Mouse (Mus musculus) embryo, embryonic 11 days (tissue): ENCODE measurements around the gene Fip1l1.

Source experiments
- DNase-seq: peaks from one replicate; pipeline ENCODE4 v3.0.0-alpha.2; 2015

Gene Fip1l1

DNA sequence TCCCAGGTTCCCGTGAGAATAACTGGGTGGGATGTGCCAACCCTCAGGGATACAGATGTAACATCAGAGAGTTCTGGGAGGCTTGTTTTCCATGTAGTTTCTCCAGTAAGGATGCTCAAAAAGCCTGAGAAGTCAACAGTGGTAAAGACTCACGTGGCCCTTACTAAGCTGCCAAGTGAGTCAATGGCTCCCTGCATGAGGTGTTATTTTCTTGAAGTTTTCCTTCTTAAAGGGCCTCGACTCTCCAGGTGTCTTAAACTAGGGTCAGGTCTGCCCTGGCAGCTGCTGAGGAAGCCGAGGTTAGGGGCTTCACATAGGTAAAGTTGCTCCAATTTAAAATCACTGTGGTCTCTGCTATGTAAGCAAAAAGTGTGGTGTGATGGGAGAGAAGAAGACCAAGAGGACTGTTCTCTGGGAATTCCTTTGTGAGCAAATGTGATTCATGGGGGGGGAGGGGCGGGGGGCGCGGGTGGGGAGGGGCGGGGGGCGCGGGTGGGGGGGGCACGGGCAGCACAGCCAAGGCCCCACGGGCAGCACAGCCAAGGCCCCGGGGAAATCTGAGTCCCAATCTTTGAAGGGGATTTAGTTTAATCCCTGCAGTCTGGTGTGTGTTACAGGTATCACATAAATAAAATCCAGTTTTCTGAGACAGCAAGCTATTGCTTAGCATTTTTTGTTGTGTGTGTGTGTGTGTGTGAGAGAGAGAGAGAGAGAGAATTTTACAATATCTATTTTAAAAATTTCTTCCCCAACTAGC, 82.7 kb downstream of the Fip1l1 start:
- DNase-seq, result no peak

DNA sequence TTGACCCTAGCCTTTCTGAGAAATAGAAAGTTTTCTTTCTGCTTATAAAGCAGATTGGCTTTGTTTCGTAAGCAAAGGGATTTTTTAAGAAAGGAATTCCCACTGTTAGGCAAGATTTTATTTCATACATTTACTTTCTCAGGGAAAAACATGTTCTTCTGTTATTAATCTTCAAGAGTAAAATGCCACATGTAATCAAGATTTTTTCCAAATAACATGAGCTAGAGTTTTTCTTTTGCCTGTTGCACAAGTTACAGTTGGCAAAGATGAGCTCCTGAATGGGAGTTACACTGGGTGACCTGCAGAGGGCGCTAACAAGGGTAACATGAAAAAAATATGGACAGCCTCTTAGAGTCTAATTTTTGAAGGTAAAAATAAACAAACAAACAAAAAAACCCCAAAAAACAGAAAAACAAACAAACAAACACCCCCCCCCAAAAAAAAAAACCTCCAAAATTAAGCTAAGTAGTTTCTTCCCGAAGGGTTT, 83.4 kb downstream of the Fip1l1 start:
- DNase-seq, result no peak

DNA sequence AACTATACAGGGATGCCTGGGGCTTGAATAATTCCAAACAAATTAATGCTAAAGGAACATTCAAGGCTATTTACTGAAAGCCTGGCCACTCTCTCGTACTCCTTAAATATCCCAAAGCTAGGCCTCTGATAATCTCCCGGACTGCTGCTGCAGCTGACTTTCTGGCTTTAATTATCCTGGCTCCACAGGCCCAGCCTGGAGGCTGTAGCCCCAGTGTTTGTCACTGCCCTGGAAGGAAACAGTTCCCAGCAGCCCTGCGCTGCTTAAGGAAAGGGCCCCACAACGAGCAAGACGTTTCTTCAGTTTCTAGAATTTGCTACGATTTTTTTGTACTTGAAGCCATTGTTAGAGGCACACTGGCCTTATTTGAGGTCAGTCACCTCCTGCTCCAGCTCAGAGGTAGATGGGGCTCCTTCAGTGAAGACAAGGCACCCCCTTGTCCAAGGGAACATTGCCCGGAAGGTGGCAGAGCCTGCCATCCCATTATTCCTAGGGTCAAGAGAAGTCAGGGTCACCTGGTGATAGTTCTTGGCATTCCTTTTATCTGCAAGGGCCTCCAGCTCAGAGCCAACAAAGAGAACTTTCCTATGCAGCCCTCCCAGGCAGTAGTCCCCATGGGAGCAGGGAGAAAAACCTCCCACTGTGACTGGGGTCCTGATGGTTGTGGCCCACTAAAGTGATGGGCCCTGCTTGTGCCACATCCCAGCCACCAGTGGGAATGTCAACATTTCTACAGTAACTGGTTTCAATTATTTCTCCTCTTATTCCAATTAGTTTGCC, 86.6 kb downstream of the Fip1l1 start:
- peak; percentile 65 for DNase-seq

DNA sequence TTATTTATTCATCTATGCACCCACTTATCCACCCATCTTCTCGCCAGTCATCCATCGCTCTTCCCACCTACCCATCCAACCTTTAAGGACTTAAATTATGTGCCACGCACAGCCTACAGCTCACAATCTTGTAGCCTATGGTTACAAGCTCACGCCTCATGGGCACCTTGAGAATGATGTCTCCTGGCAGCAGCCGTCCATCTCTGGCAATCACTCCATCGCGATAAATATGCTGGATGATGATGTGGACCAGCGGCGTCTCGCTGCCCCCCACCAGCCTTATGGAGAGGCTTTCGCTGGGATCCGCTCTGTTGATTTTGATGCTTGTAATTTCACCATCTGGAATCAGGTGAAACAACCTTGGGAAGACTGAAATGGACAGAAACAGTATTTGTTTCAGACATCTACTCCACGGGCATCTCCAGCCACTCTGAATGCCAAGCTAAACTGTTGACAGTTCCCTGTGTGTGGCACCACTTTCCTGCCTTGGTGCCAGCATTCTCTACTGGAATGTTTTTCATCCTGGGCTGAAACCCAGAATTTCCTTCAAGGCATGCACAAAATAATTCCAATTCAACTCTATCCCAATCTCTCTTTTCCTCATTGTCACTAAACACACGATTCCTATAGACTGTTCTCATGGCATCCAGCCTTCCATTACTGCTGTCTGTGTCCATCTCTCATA, 88.2 kb downstream of the Fip1l1 start:
- DNase-seq, result no peak

DNA sequence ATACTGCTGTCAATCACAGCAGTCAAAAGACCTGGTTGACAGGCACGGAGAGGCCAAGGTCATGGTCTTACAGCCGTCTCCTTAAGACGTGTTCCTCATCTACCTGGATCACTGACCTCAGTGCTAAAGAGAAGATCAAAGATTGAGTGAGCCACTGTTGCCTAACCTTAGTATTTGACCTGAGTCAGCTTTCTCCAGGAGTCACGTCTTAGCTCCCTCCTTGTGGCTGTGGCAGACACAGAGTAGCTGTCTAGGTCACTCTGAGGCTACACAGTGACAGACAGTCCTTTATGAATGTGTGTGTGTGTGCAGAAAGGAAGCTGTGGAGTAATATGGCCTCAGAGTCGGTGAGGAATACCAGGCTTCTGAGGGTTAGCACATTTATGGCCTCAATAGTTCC, 89.1 kb downstream of the Fip1l1 start:
- no peak for DNase-seq

DNA sequence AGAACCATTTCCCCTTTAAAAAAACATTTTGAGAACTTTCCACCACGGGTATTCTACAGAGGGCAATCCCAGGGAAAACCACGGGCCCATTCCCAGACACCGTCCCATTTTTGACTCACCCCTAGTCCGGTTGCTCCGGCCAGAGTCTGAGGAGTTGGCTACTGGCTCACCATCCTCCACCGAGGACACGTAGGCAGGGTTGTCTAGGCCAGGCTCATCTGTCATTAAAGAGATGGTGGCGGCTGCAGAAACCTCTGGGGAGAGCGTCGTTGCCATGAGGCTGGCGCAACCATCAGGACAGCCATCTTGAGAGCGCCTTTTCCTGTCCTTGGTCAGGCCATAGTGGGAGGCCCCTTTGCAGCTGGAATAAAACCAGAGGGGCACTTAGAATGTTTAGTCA, 92.8 kb downstream of the Fip1l1 start:
- no peak for DNase-seq

DNA sequence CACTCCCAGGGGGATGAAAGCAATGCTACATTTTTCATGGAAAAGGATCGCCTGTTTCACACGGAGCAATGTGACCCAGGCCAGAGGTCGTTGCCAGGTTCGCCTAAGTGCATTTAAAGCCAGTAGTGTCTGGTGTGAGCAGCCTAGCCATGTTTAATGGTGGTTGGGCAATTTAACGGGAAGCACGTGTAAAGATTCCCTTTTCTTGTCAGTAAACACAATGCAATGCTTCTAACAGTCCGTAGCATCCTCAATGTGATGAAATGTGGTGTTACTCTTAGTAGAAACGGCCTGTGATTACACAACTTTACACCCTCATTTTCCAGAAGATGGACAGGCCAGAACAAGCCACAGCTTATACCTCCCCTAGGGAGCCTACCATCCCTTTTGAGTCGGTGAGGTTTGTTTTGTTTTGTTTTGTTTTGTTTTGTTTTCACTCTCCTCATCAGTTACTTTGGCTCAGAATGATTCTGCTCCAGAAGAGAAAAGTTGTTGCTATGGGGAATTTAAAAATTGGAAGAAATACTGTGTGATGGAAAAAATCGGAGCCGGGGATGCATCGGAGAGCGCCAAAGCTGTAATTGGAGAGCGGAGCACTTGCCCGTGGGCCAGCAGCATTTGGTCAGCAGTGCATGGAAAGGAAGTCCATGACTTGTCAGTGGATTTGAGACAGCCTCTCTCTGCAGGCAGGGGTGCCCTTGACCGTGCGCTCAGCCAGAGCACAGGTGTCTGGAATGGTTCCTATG, 97.3 kb downstream of the Fip1l1 start:
- peak; percentile 54 for DNase-seq

DNA sequence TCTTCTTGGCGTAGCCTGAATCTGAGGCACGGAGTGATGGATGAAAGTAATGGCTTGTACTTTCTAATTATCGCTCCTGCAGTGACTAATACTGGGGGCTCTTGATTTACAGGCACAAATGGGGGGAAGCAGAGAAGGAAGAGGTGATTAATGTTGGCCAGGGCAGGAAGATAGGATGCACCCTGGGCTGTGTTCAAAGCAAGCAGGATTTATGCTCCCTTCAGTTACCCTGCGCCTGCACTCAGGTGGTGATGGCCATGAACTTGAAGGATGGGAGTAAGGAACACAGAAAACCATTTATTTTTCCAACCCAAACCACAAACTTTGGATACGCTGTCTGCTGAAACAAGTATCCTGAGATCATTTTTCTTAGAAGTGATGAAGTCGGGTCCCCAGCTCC, 98.2 kb downstream of the Fip1l1 start:
- no peak for DNase-seq

DNA sequence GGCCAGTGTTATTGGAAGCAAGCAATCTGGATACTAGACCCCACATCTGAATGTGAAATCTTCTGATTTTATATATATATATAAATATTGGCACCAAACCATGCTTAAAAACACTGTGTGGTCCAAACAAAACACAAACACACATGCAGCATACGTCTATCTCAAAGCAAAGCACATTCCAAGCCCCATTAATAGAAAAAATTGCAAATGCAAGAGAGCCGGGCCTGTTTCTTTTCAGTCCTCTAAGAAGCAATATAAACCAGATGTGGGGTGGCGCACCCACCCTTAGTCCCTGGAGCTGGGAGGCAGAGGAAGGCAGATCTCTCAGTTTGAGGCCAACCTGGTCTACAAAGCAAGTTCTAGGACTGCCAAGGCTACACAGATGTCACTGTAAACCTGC, 99.1 kb downstream of the Fip1l1 start:
- no peak for DNase-seq

DNA sequence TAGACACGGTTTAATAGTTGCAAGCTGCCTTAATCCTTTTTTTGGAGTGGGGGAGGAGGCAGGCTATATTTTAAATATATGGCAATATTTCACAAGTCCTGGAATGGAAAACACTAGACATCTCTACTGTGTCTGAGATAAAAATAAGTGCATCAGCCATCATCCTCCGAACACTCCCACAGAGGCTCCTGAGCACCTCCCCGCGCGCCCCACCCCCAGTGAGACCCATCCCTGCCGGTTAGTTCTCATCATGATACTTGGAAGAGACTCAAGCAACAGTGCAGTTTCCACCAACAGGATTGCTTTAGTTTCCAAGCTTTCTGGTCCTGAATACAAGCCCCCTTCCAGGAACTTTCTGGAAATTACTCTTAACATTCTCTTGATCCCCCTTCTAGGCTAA, 104.3 kb downstream of the Fip1l1 start:
- DNase-seq, result no peak

DNA sequence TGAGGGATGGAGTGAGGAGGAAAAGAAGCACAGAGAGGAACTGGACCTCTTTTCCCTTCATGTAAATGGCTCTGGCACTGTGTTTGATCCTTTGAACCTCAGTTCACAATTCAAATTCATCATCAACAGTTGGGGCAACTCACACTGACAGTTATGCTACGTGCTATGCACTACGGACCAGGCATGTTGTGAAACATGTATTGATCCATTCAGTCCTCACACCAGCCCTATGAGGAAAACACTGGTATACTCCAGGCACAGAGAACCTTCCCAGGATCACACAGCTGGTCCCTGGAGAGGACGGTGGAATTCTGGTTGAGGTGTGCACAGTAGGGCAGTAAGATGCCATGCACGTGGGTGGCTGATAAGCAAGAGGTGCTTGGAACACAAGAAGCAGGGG, 105.3 kb downstream of the Fip1l1 start:
- no peak for DNase-seq

DNA sequence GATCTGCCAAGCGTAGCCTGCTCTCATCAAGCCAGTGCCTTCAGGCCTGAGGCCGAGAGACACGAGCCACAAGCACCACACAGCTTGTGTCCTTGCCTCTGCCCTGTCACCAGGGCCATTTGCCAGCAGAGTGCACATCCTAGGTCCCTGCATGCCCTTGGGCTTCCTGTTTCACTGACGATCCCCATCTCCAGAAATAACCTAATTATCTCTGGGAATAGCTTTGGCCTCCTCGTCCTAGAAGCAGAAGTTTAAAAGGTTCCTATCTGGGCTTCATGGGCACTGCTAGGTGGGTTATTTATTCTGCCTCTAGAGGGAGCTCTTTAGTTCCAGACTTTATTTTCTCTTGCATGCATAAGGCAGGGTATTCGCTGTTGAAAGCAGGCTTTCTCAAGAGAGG, 105.8 kb downstream of the Fip1l1 start:
- no peak for DNase-seq

DNA sequence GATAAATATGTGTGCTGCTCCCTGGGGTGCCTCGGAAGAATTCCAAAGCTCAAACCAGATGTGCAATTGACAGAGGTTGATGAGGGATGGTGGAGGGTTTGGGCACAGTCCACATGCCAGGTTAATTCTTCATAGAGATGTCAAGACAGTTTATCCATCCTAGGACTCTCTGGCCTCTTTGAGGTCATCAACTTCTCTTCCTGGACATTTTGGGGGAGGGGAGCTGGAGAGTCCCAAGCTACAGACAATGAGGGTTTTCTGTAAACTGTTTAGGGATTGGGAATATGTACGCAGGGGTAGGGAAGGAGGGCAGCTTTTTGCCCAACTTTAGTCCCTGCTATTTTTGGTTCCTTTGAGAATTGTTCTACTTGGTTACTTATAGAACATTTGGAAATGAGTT, 107.0 kb downstream of the Fip1l1 start:
- no peak for DNase-seq

DNA sequence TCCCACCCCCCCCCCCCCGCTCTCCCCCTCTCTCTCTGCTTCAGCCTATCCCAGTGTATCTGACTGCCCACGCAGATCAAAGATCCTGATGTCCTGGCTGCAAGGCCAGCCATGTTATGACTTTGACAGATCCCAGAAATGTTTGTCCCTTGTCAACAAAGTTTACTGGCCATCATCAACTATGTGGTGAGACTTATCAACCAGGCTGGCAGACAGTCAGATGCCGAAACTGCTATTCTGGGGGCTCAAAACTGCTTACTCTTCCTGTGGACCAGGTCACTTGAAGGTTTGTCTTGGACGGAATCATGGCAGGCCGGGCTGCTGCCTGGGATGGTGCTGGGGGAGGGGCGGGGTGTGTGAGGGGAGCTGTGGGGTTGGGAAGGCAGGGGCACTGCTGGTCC, 112.3 kb downstream of the Fip1l1 start:
- no peak for DNase-seq

DNA sequence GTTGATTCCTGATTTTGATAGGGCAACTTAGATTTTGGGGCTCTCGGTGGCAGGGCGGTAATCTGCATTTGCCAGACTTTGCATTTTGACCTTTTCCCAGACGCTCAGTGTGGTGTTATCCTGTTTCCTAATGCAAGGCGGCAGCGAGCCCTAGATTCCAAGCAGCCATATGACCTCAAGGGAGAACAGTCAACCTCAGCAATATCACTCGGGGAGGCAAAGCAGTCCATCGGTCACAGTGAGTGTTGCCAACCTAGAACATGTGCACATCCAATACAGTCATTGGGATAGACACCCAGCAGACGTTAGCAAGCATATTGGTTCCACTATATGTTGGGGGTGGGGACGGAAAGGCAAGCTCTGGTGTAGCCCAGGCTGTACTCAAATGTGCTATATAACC, 113.0 kb downstream of the Fip1l1 start:
- no peak for DNase-seq
